Mouse (Mus musculus) inflammation-experienced regulatory T-cells, adult 6 months (primary cell): ENCODE measurements around the gene Ttc9. TPM values are rescaled to one million over a fixed set of nuclear protein-coding genes. Genes with fewer than 3 reads are reported as not detected.

Experiments used
- ATAC-seq: one replicate; pipeline ENCODE4 v1.8.0; 2017
- polyA plus RNA-seq, 3 experiments: library from polyadenylated mRNA; unstranded; fragments of 100-300 nt; shearing (Covaris generic); gene quantifications; one replicate each; pipeline ENCODE4 v1.2.1; 2017

Ttc9 gene
- polyA plus RNA-seq, 3 experiments from 2014 or later: 0.09 TPM; not detected in 2

DNA sequence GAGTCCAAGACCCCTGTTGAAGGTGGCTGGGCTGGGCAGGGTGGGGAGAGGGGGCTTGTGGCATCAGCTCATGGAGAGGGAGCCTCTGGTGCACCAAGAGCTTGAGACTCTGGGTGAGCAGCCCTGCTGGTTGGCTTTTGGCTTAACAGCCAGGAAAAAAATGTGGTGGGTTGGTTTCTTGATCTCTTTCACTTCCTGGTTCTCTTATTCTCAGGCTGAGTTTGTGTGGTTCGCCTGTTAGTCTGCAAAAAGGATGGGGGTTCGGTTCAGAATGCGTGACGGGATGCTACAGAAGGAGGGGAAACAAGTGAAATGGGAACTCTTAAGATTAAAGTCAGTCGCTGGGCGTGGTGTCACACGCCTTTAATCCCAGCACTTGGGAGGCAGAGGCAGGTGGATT lies 27.0 kb downstream of the Ttc9 start:
- no peak for ATAC-seq

GRCm38 (mm10) chr12:81662076-81662475 lies 31.0 kb downstream of the Ttc9 start:
- ATAC-seq: no peak

DNA sequence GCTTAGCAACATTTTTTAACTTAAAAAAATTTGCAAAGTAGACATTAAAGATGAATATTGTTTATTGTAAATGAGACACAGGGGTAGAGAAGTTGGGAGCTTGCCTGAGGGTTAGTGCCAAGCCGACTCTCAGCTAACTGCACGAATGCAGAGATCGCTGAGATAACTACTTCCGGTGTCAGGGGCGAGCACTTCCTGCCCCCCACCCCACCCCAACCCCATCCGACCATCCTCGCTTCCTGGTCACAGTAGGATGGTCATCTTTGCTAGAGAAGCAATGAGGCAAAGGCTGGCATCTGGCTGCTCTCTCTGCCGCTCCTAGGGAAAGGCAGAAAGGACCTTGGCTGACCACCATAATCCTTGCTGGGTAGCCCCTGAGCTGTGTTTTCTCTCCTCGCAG lies 32.1 kb downstream of the Ttc9 start:
- ATAC-seq: no peak

- ATAC-seq: no peak
Observed at GRCm38 (mm10) chr12:81663906-81664305, 32.9 kb downstream of the Ttc9 start.

GRCm38 (mm10) chr12:81668406-81668805 lies 37.4 kb downstream of the Ttc9 start:
- no peak for ATAC-seq

- ATAC-seq: no peak
Observed at GRCm38 (mm10) chr12:81675557-81675956, 44.5 kb downstream of the Ttc9 start.

GRCm38 (mm10) chr12:81679807-81680529 lies 48.9 kb downstream of the Ttc9 start:
- no peak for ATAC-seq

- ATAC-seq: no peak
Observed at GRCm38 (mm10) chr12:81683395-81683794, 52.3 kb downstream of the Ttc9 start.

GRCm38 (mm10) chr12:81684096-81684495 lies 53.0 kb downstream of the Ttc9 start:
- no peak for ATAC-seq

DNA sequence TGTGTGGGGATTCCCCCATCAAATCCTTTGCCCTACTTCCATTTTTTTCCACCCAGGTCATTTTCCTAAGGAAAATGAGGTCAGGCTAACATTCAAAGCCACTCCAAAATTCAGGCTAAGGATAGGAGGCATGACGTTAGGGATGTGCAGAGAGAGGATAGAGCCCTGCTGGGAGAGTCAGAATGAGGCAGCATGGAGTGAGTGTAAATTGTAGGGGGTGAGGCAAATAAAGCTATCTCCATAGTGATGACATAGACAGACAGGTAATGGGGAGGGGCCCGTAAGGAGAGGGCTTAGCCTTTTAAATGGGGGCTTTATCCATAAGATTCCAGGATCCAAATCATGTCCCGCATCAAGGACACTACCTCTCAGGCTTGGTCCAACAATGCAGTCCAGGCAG lies 54.9 kb downstream of the Ttc9 start:
- ATAC-seq: no peak

GRCm38 (mm10) chr12:81686406-81687117 lies 55.5 kb downstream of the Ttc9 start:
- ATAC-seq: no peak

- no peak for ATAC-seq
Observed at GRCm38 (mm10) chr12:81687873-81688272, 56.8 kb downstream of the Ttc9 start.

DNA sequence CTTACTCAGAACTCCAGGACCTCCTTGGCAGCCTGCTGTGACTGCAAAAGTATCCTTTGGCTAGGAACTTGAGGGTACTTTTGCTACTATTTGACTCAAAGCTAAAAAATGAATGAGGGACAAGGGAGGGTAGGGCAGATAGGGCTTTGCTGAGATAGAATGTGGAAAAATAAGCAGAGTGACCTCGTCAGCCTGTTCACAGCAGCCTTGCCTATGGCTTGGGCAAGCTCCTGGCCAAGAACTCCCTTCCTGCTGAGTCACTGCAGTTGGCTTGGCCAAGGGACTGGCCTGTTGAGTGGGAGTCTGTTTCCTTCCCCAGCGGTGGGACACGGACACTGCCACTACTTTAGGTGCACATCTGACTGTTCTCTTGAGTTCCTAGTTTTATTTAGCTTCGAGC lies 57.5 kb downstream of the Ttc9 start:
- no peak for ATAC-seq

DNA sequence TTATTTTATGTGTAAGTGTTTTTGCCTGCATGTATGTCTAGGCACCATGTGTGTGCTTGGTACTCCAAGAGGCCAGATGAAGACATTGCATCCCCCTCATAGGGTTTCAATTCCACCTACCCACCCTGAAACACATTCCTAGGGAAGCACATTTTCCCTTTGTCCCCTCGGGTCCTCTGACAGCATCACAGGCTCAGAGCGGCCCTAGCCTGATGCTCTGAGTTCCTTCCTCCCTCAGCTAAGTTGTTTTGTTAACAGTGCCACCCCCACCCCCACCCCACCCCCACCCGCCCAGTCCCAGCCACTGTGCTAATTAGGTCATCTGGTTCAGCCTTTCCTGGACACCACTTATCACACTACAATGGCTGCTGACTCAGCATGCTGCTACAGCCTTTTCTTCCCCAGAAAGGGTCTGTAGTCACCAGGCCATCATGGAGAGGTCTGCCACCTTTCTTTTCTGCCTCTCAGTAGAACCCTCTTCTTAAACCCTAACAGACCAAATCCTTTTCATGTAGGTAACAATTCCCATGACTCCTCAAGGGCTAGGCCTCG lies 58.5 kb downstream of the Ttc9 start:
- ATAC-seq: no peak

GRCm38 (mm10) chr12:81690111-81690510 lies 59.1 kb downstream of the Ttc9 start:
- no peak for ATAC-seq

GRCm38 (mm10) chr12:81690751-81691150 lies 59.7 kb downstream of the Ttc9 start:
- ATAC-seq: no peak

GRCm38 (mm10) chr12:81691177-81691730 lies 60.2 kb downstream of the Ttc9 start:
- ATAC-seq: no peak

DNA sequence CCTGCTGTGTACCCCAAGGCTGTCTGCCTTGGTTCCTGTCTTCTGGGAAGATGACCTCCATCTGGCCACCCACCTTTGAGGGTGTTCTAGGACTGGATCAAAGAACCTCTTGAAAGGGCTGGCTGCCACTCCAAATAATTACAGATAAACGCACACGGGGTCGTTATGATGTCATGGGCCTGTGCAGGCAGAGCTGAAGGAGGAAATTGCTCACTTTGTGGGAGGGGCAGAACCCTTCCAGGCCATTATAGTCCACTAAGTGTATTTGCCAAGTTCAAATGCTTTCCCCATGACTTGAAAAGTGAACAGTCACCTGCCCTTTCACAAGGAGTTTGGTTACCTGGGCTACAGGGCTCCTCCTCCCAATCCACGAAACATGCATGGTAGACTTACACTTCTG lies 67.0 kb downstream of the Ttc9 start:
- no peak for ATAC-seq

DNA sequence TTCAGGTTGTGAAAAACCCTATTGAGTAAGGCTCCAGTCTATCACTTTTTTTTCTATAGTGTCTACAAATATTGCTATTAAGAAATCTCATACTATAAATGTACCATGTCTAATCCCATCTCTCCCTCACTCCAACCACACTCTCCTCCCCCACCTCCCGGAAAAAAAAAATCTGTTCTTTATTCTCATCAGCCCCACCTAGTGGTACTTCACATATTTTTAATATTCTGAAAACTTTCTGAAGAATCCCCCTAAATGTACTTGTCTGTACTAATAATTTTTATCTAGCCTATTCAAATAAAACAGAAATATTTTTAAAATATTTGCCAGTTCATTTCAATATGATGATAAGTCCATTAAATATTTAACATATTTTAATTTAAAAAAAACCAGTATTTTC lies 71.9 kb downstream of the Ttc9 start:
- ATAC-seq: no peak

GRCm38 (mm10) chr12:81712618-81713017 lies 81.6 kb downstream of the Ttc9 start:
- ATAC-seq: no peak
